Mouse (Mus musculus): Measurements from ENCODE around the gene Cdc42bpb. TPM values are rescaled to one million over a fixed set of nuclear protein-coding genes. Genes with fewer than 3 reads are reported as not detected.

The Cdc42bpb gene
- polyA plus RNA-seq, 1 experiment from 2014 or later: 18.7 TPM

DNA sequence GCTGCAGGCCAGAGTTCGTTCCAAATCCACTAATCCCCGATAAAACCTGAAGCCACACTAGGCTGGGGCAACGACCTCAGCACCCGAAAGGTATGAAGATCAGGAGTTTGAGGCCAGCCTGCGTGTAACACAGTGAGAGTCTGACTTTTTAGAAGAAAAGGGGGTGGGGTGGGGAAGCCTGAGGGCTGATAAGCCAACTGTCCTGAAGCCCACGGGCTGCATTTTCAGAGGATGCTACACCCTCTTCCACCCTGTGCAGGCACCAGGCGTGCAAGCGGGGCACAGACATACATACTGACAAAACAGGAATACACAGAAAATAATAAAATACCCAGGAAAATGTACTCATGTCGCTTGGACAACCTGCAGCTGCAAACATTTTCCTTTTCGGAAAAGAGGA is 65.7 kb downstream of the Cdc42bpb start:
- no peak overlapping the region for H3K9ac ChIP-seq (ENCODE audit: low read length)
- no peak overlapping the region for H3K4me2 ChIP-seq (replicated peaks; ENCODE audit: low read depth)
- TF ChIP-seq EP300 (optimal IDR thresholded peaks at IDR 0.05): no peak
- no peak for TF ChIP-seq CTCF (IDR thresholded peaks at IDR 0.05; ENCODE audit: low read depth)
- H3K27ac ChIP-seq (replicated peaks): no peak overlapping the region
- no peak for DNase-seq (ENCODE audit: low spot score)
- ATAC-seq (ENCODE audit: low FRiP score, low TSS enrichment): no peak
- WGBS: 92% methylated on average over 10 of the region's 10 CpGs
- H3K36me3 ChIP-seq (ENCODE audit: control insufficient read depth, insufficient read depth, low read length): peaks cover 57% of the 10 kb centered on the region
- H3K9me3 ChIP-seq (ENCODE audit: control insufficient read depth, low read length): no peaks in the 10 kb centered on the region
- H3K4me3 ChIP-seq (ENCODE audit: low read depth, low read length): no peak overlapping the region
- no peaks in the 10 kb centered on the region for H3K4me1 ChIP-seq (replicated peaks; ENCODE audit: control insufficient read depth, insufficient read depth)
- H3K27me3 ChIP-seq (ENCODE audit: control insufficient read depth, insufficient read depth, low read length): no peaks in the 10 kb centered on the region

DNA sequence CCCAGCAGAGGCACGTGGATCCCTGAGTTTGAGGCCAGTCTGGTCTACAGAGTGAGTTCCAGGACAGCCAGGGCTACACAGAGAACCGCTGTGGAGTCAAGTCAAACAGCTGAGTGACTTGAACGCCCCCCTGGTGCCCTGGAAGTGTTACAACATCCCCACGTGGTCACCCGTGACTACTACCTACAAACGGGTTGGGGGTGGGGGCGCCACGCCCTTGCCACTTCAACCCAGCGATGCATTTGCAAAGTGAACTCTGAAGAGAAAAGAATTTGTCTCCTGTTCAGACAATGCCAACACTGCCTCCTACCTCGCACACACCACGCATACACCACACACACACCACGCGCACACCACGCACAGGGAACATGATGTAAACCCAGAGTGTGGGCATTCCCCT is 67.6 kb downstream of the Cdc42bpb start:
- Histone ChIP-seq H3K9ac (ENCODE audit: low read length) (no peak overlapping the region), H3K4me3 (ENCODE audit: low read depth, low read length) (no peak overlapping the region), H3K36me3 (ENCODE audit: control insufficient read depth, insufficient read depth, low read length) (peaks cover 56% of the 10 kb centered on the region), H3K27me3 (ENCODE audit: control insufficient read depth, insufficient read depth, low read length) (no peaks in the 10 kb centered on the region), H3K9me3 (ENCODE audit: control insufficient read depth, low read length) (no peaks in the 10 kb centered on the region), H3K27ac (replicated peaks) (no peak overlapping the region), H3K4me2 (replicated peaks; ENCODE audit: low read depth) (no peak overlapping the region), H3K4me1 (replicated peaks; ENCODE audit: control insufficient read depth, insufficient read depth) (no peaks in the 10 kb centered on the region)
- no peak for DNase-seq (ENCODE audit: low spot score)
- 76% methylated on average over 14 of the region's 14 CpGs for WGBS
- no peak for TF ChIP-seq CTCF (IDR thresholded peaks at IDR 0.05; ENCODE audit: low read depth)
- TF ChIP-seq EP300 (optimal IDR thresholded peaks at IDR 0.05): no peak
- no peak for ATAC-seq (ENCODE audit: low FRiP score, low TSS enrichment)

DNA sequence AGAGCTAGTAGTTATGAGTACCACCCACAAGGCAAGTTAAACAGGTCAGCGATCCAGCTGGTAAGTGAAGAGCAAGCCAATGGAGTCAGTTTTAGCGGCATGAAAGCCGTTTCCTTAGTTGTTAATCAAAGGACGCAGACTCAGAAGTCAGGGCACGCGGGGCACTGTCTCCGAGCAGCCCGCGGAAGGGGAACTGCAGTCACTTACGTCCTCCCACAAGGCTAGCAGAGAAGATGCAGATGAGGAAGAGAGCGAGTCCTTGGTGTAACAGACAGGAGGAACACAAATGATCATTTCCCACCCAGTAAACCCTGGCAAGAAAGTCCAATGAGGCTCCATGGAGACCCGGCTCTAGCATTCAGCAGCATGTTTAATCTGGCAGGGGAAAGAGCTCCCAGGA is 68.3 kb downstream of the Cdc42bpb start:
- Histone ChIP-seq H3K9ac (ENCODE audit: low read length) (no peak overlapping the region), H3K4me3 (ENCODE audit: low read depth, low read length) (no peak overlapping the region), H3K27me3 (ENCODE audit: control insufficient read depth, insufficient read depth, low read length) (no peaks in the 10 kb centered on the region), H3K4me1 (replicated peaks; ENCODE audit: control insufficient read depth, insufficient read depth) (no peaks in the 10 kb centered on the region), H3K27ac (replicated peaks) (no peak overlapping the region), H3K4me2 (replicated peaks; ENCODE audit: low read depth) (no peak overlapping the region), H3K36me3 (ENCODE audit: control insufficient read depth, insufficient read depth, low read length) (peaks cover 55% of the 10 kb centered on the region), H3K9me3 (ENCODE audit: control insufficient read depth, low read length) (no peaks in the 10 kb centered on the region)
- ATAC-seq (ENCODE audit: low FRiP score, low TSS enrichment) (no peak), DNase-seq (ENCODE audit: low spot score) (no peak)
- WGBS: 85% methylated on average over 12 of the region's 12 CpGs
- TF ChIP-seq CTCF (IDR thresholded peaks at IDR 0.05; ENCODE audit: low read depth) (no peak), EP300 (optimal IDR thresholded peaks at IDR 0.05) (no peak)

DNA sequence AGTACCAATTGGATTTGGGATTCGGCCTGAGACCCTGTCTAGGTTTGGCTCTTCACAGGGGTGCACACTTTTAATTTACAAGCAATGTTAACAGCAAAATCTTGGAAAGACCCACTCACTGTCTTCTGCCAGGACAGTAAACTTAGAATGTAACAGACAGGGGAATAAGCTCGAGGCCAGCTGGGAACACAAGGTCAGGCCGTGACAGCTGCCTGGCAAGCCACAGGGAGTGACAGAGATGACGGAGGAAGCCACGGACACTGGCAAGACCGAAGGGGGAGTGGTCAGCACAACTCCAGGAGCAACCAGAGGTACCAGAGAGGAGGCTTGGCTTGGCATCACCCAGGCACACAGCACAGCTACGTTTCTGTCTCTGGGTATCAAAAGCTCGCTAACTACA is 70.7 kb downstream of the Cdc42bpb start:
- Histone ChIP-seq H3K36me3 (ENCODE audit: control insufficient read depth, insufficient read depth, low read length) (peaks cover 47% of the 10 kb centered on the region), H3K27me3 (ENCODE audit: control insufficient read depth, insufficient read depth, low read length) (no peaks in the 10 kb centered on the region), H3K27ac (replicated peaks) (no peak overlapping the region), H3K4me3 (ENCODE audit: low read depth, low read length) (no peak overlapping the region), H3K9me3 (ENCODE audit: control insufficient read depth, low read length) (no peaks in the 10 kb centered on the region), H3K4me2 (replicated peaks; ENCODE audit: low read depth) (no peak overlapping the region), H3K4me1 (replicated peaks; ENCODE audit: control insufficient read depth, insufficient read depth) (no peaks in the 10 kb centered on the region), H3K9ac (ENCODE audit: low read length) (no peak overlapping the region)
- ATAC-seq (ENCODE audit: low FRiP score, low TSS enrichment) (no peak), DNase-seq (ENCODE audit: low spot score) (no peak)
- TF ChIP-seq CTCF (IDR thresholded peaks at IDR 0.05; ENCODE audit: low read depth): no peak
- TF ChIP-seq EP300 (optimal IDR thresholded peaks at IDR 0.05): no peak
- 78% methylated on average over 8 of the region's 8 CpGs for WGBS

DNA sequence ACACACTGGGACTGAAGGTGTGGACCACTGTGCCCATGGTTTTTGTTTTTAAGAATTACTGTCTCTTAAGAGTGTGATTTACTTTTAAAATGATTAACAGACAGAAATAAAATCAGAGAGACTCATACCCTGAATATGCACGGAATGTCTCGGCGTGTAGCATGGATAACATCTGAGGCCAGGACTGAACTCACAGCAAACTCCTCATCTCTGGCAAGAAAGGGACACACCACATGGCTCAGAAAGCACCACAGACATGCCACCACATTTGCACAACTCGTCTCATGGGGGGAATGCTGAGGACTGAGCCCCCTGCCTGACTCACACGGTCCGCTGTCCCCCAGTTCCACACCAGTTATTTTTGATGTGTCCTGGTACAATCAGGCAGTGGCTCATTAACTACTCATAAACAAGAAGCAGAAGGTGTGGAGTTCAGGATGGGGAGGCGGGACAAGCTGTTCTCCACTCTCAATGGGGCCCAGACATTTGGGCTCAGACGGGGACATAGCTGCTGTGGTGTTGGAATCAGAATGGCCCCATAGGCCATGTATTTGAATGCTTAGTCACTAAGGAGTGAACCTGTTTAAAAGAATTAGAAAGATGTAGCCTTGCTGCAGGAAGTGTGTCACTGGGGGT is 73.7 kb downstream of the Cdc42bpb start:
- H3K9me3 ChIP-seq (ENCODE audit: control insufficient read depth, low read length): no peaks in the 10 kb centered on the region
- peaks cover 48% of the 10 kb centered on the region for H3K36me3 ChIP-seq (ENCODE audit: control insufficient read depth, insufficient read depth, low read length)
- DNase-seq (ENCODE audit: low spot score) (no peak), ATAC-seq (ENCODE audit: low FRiP score, low TSS enrichment) (no peak)
- H3K4me3 ChIP-seq (ENCODE audit: low read depth, low read length): no peak overlapping the region
- TF ChIP-seq CTCF (IDR thresholded peaks at IDR 0.05; ENCODE audit: low read depth) (no peak), EP300 (optimal IDR thresholded peaks at IDR 0.05) (no peak)
- H3K4me2 ChIP-seq (replicated peaks; ENCODE audit: low read depth): no peak overlapping the region
- H3K4me1 ChIP-seq (replicated peaks; ENCODE audit: control insufficient read depth, insufficient read depth): no peaks in the 10 kb centered on the region
- no peaks in the 10 kb centered on the region for H3K27me3 ChIP-seq (ENCODE audit: control insufficient read depth, insufficient read depth, low read length)
- WGBS: 90% methylated on average over 8 of the region's 8 CpGs
- H3K27ac ChIP-seq (replicated peaks): no peak overlapping the region
- H3K9ac ChIP-seq (ENCODE audit: low read length): no peak overlapping the region

DNA sequence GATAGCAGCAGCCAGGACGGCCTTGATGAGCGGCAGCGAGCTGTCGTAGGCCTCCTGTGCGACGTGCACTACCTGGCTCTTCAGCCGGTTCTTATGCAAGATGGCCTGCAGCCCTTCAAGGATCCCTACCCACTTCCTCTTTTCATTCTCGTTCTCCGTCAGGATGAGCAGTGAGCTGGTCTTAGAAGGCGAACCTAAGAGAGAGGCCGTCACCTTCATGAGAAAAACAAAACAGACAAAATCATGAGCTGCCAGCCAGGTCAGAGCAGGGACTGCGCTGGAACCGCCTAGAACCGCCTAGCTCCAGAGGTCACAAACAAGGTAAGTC is 75.5 kb downstream of the Cdc42bpb start:
- H3K4me3 ChIP-seq (ENCODE audit: low read depth, low read length): no peak overlapping the region
- no peak overlapping the region for H3K9ac ChIP-seq (ENCODE audit: low read length)
- ATAC-seq (ENCODE audit: low FRiP score, low TSS enrichment): no peak
- no peaks in the 10 kb centered on the region for H3K9me3 ChIP-seq (ENCODE audit: control insufficient read depth, low read length)
- H3K27ac ChIP-seq (replicated peaks): no peak overlapping the region
- DNase-seq (ENCODE audit: low spot score): no peak
- no peaks in the 10 kb centered on the region for H3K4me1 ChIP-seq (replicated peaks; ENCODE audit: control insufficient read depth, insufficient read depth)
- no peak overlapping the region for H3K4me2 ChIP-seq (replicated peaks; ENCODE audit: low read depth)
- no peak for TF ChIP-seq CTCF (IDR thresholded peaks at IDR 0.05; ENCODE audit: low read depth)
- no peak for TF ChIP-seq EP300 (optimal IDR thresholded peaks at IDR 0.05)
- 91% methylated on average over 14 of the region's 14 CpGs for WGBS
- no peaks in the 10 kb centered on the region for H3K27me3 ChIP-seq (ENCODE audit: control insufficient read depth, insufficient read depth, low read length)
- peaks cover 49% of the 10 kb centered on the region for H3K36me3 ChIP-seq (ENCODE audit: control insufficient read depth, insufficient read depth, low read length)

All from stomach, postnatal 0 days (tissue).